1 mouse cellular context compared by ENCODE assay signal in genomic region chr19:40978026-40978425, GRCm38 (mm10).
A peak's percentile ranks its signal among the peaks of the same experiment; 100 is the strongest.
TF ChIP-seq lines count a peak whose summit lies in the region.

No protein-coding gene starts in this region.

TF ChIP-seq in CH12.LX, 34 proteins besides CTCF, POLR2A, EP300 and RAD21 (continued from another document):
- TF ChIP-seq RCOR1 (conservative IDR thresholded peaks at IDR 0.05; ENCODE audit: low read depth, low read length) (no peak), ZC3H11A (IDR thresholded peaks at IDR 0.05; ENCODE audit: low read depth, low read length) (no peak), SIN3A (IDR thresholded peaks at IDR 0.05; ENCODE audit: low read length) (peak; percentile 67), MAZ (IDR thresholded peaks at IDR 0.05; ENCODE audit: low read depth, low read length) (no peak), SMC3 (IDR thresholded peaks at IDR 0.05; ENCODE audit: low read depth, low read length) (no peak; the same call in 1 of the 2 replicates), ELF1 (IDR thresholded peaks at IDR 0.05; ENCODE audit: low read depth, low read length) (peak; percentile 42), ZMIZ1 (IDR thresholded peaks at IDR 0.05; ENCODE audit: low read depth, low read length) (peak; percentile 22; the same call in 1 of the 2 replicates)
